Mouse (Mus musculus) erythroblast, embryonic 14.5 days (primary cell): Measurements from ENCODE around the gene Cnot6.

Experiments used
- GATA1 ChIP-seq: IDR thresholded peaks from 2 replicates; pipeline ENCODE4 v1.6.1; 2012; ENCODE audit warnings: low read length, inconsistent platforms, mixed read lengths
- TAL1 ChIP-seq: IDR thresholded peaks from 3 replicates; pipeline ENCODE4 v1.6.1; 2012; ENCODE audit warnings: low read length, inconsistent platforms, mixed read lengths

GRCm38 (mm10) chr11:49636449-49636848 lies 76.1 kb downstream of the Cnot6 start:
- TF ChIP-seq GATA1 (no peak), TAL1 (no peak)
